Mouse (Mus musculus) monocyte, adult 2 months (primary cell): ENCODE data around the gene Sfxn2.

Source experiments
- DNase-seq, 2 experiments: peaks; one replicate each; pipeline ENCODE4 v3.0.0; 2022; ENCODE audit warnings: low spot score in 2 of 2, low read depth in 1 of 2

The Sfxn2 gene

DNA sequence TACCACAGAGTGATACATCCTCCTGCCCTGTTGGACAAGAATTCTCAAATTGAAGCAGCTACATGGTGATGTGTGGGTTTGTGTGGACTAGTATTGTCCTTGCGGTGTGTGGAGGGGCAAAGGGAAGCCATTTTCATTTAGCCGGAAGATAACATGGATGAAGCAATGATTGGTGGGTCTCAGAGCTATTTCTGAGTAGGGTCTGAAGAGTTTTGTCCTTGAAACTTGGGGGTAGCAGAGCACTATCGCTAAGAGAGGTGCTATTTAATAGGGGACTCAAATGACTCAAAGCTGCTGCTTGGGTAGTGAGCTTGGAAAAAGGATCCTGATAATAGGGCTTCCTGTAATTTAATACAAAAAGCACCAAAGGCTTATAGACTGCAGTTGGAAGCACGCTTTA, 25.0 kb downstream of the Sfxn2 start:
- DNase-seq: no peak

- peak; percentile 94 to 99 for DNase-seq
Observed at GRCm38 (mm10) chr19:46598720-46599252, 25.6 kb downstream of the Sfxn2 start, which contains the start of gene Wbp1l. TSS of gene Wbp1l (plus strand) at chr19:46599084.

- no peak for DNase-seq
Observed at GRCm38 (mm10) chr19:46599375-46600256, 26.5 kb downstream of the Sfxn2 start.

DNA sequence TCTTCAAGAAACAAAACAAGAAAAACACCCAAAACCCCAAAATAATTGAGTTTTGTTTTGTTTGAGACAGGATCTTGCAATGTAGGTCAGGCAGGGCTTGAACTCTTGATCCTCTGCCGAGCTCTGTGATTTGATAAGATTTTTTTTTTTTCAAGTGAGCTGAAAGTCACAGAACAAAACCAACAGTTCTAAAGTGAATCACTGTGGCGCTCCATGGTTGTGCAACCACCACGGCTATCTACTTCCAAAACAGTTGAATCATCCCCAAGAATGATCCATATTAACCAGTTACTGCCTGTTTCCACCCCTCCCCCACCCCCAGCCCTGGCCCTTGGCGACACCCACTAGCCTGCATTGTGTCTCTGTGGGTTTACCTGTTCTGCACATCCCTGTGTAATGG, 27.2 kb downstream of the Sfxn2 start:
- DNase-seq: no peak

GRCm38 (mm10) chr19:46601491-46601890, 28.3 kb downstream of the Sfxn2 start:
- DNase-seq: no peak

GRCm38 (mm10) chr19:46602406-46602805, 29.2 kb downstream of the Sfxn2 start:
- DNase-seq: no peak

DNA sequence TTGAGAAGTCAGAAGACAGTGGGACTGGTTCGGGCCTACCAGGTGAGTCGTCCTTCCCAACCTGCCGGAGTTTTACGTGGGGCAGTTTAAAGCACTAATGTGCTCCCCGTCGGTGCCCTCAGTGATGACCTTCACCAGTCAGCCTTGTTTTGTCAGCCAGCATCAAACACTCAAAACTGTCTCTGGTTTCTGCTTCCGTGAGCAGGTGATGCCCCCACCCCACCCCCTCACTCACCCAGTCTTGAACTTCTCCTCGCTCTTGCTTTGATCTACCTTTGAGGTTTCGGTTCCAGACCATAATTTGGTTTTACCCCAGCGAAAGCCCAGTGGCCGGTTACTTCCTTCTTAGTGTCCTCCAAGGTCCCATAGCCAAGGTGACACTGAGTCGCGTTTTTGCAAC, 33.6 kb downstream of the Sfxn2 start:
- no peak for DNase-seq

- no peak for DNase-seq
Observed at GRCm38 (mm10) chr19:46607424-46607823, 34.3 kb downstream of the Sfxn2 start.

DNA sequence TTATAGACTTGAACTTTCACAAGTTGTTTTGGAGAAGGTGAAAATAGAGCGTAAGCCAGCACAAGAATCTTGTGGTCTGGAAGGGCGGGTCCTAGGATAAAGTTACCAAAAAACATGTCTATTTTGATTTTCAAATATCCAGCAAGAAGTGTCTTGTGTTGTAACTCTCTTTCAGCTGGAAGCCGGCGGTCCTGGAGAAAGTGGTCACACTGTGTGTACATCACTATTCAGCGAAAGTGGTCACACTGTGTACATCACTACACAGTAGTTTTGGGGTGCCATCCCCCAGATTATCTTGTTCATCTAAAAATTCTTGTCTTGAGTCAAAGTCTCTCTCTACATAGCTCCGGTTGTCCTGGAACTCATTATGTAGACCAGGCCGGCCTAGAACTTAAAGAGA, 35.0 kb downstream of the Sfxn2 start:
- DNase-seq: no peak

DNA sequence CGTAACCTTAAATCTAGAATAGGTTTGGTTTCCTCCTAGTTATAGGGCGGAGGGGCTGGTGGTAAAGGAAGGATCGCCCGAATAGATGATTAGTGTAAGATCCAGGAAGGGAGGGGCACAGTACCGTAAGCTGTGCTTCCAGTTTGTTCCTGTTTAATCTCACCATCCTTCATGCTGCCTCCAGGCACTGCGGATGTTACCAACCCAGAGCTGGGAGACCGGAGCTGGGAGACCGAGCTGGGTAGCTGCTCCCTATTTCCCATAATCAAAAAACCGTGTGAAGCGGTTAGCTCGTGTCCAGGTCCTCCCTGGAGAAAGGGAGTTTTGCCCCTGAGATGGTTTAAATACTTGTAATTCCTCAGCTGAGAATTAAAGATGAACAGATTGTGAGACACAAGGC, 43.2 kb downstream of the Sfxn2 start:
- DNase-seq: no peak

- DNase-seq: no peak
Observed at GRCm38 (mm10) chr19:46617361-46617760, 44.2 kb downstream of the Sfxn2 start.

GRCm38 (mm10) chr19:46618322-46618721, 45.2 kb downstream of the Sfxn2 start:
- peak; percentile 50 to 52 for DNase-seq

- DNase-seq: no peak
Observed at GRCm38 (mm10) chr19:46619001-46619400, 45.8 kb downstream of the Sfxn2 start.

DNA sequence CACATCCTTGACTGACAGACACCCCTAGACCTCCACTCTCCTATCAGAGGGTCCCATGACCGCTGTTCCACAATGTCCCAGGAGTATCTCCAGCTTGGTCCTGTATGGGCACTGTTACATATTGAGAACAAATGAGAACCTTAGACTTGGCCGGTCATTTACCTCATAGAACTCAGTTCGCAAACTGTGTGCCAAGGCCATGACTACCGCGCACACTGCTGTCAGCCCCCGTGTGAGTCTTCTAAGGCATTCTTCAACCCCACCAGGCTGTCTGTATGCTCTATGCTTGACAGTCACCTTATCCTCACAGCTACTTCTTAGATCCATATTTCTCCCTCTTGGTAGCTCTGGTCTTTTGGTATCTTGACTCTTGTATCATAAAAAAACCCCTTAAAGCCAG, 46.4 kb downstream of the Sfxn2 start:
- DNase-seq: no peak

GRCm38 (mm10) chr19:46620016-46620808, 47.0 kb downstream of the Sfxn2 start:
- no peak for DNase-seq

DNA sequence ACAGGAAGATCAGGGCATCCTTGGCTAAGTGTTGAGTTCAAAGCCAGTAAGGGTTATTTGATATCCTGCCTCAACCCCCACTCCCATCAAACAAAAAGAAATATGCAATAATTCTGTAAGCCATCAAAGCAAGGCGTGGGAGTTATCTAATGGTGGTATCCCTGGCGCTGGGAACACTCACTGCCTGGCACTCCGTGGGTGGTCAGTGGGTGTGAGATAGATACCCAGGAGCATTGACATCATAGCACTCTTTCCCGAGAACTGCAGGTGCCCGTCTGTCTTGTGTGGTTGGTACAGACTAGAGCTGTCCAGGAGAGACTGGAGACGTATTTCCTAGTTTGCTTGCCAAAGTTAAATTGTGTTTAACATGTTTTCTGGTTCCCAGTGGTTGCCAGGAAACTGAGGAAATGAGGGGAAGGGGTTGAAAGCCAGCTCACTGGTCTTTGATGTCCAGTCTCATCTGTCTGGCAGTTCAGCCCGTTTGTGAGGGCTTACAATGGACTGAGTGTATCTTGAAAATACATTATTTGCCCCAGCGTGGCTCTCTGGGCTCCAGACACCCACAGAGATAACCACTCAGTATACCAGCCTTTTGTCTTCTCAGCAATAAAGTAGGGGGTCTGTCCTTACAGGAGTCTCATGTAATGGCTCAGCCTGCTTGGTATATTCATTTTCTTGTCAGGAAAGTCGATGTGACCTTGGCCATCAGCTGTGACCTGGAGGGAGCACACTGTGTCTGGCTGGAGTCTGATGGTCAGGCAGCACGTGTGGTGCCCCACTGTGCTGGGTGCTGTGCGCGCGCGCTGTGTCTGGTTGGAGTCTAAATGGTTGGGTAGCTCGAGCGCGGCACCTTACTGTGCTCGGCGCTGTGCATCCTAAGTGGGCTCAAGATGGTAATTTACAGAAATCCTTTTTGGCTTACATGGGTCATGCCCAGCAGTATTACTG, 48.3 kb downstream of the Sfxn2 start:
- no peak for DNase-seq

DNA sequence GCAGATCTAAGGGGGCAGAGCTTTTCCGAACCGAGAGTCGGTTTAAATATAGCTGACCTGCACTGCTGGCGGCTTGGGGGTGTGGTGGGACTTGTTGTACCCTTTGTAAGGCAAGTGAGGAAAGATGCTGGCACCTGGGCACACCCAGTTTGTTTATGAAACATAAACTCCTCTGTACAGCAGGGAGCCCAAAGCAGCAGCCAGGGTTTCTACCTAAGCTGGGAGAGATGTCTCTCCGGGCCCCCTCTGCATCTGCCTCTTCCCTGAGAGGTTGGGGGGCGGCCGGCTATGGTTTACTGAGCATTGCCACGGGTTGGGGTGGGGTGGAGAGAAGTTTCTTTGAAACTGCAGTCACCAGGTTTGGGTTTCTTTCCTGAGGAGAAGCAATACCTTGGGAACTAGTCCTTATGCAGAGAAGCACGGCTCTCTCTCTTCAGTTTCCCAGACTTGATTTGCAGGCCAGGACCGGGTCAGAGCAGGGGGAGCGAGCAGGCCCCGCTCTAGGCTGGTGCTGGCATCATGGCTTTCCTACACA, 49.6 kb downstream of the Sfxn2 start:
- no peak for DNase-seq

GRCm38 (mm10) chr19:46623194-46623667, 50.1 kb downstream of the Sfxn2 start:
- no peak for DNase-seq

- DNase-seq: no peak
Observed at GRCm38 (mm10) chr19:46623790-46624772, 50.9 kb downstream of the Sfxn2 start.
